ENCODE assay signal across 40 mouse cellular contexts in genomic region chr5:135721076-135721475, GRCm38 (mm10). TPM values are rescaled to one million over a fixed set of nuclear protein-coding genes. Genes with fewer than 3 reads are reported as not detected.
"Had no signal": no experiment of that assay in that cellular context is flagged by ENCODE, and none has a peak within 500 bp of the region (broad histone marks: within the 10 kb centered on the region; RNA-seq: fewer than 3 reads in every experiment).

No protein-coding gene starts in this region.

- H3K27me3 ChIP-seq: heart, embryonic 12.5 days; heart, embryonic 13.5 days; heart, embryonic 15.5 days; hindbrain, embryonic 12.5 days; hindbrain, embryonic 13.5 days; hindbrain, embryonic 15.5 days; intestine, embryonic 15.5 days; kidney, embryonic 15.5 days had no signal

- H3K4me2 ChIP-seq: heart, embryonic 11.5 days; heart, embryonic 12.5 days; heart, embryonic 13.5 days; heart, embryonic 15.5 days; hindbrain, embryonic 12.5 days; hindbrain, embryonic 13.5 days; hindbrain, embryonic 14.5 days; hindbrain, embryonic 15.5 days; intestine, embryonic 15.5 days; kidney, embryonic 15.5 days had no signal

- H3K27ac ChIP-seq: heart, embryonic 10.5 days; heart, embryonic 13.5 days; hindbrain, embryonic 10.5 days; hindbrain, embryonic 12.5 days; hindbrain, embryonic 13.5 days; hindbrain, embryonic 14.5 days; hindbrain, embryonic 15.5 days; hindbrain, postnatal 0 days; intestine, embryonic 15.5 days; kidney, embryonic 15.5 days; kidney, postnatal 0 days had no signal

- H3K4me3 ChIP-seq: heart, embryonic 10.5 days; heart, embryonic 12.5 days; heart, embryonic 13.5 days; heart, embryonic 15.5 days; hindbrain, embryonic 10.5 days; hindbrain, embryonic 12.5 days; hindbrain, embryonic 13.5 days; hindbrain, embryonic 15.5 days; intestine, embryonic 15.5 days; kidney, embryonic 15.5 days; layer of hippocampus, adult 2 months had no signal

- H3K9me3 ChIP-seq: heart, embryonic 10.5 days; heart, embryonic 12.5 days; heart, embryonic 13.5 days; heart, embryonic 15.5 days; hindbrain, embryonic 10.5 days; hindbrain, embryonic 12.5 days; hindbrain, embryonic 13.5 days; hindbrain, embryonic 15.5 days; intestine, embryonic 15.5 days; kidney, embryonic 15.5 days had no signal

- H3K9ac ChIP-seq: heart, embryonic 12.5 days; heart, embryonic 13.5 days; heart, embryonic 15.5 days; hindbrain, embryonic 12.5 days; hindbrain, embryonic 13.5 days; hindbrain, embryonic 14.5 days; hindbrain, embryonic 15.5 days; intestine, embryonic 15.5 days; kidney, embryonic 15.5 days had no signal

- DNase-seq: heart, postnatal 10 days; heart, postnatal 14 days; heart, postnatal 36 days; heart, postnatal 4 days; kidney, adult 11 months; kidney, adult 18-20 months; kidney, adult 2 months; kidney, adult 8-10 months; kidney, adult 9 months; kidney, postnatal 10 days; kidney, postnatal 14 days; kidney, postnatal 25 days; kidney, postnatal 36 days; kidney, postnatal 4 days; layer of hippocampus, adult 9-11 months; layer of hippocampus, postnatal 36 days had no signal

- ATAC-seq: hindbrain, embryonic 16.5 days; hindbrain, postnatal 0 days; inflammation-experienced regulatory T-cells, adult 6 months; intestine, embryonic 15.5 days; intestine, embryonic 16.5 days; intestine, postnatal 0 days had no signal

RNA-seq across cellular contexts. Expression of gene Styxl1, which starts 57.1 kb away (rescaled TPM):
- total RNA-seq: heart, postnatal 10 days; heart, postnatal 25 days; heart, postnatal 36 days; heart, postnatal 4 days; hematopoietic stem cell, adult 5-6 weeks; layer of hippocampus, adult 18-20 months; layer of hippocampus, adult 2 months; layer of hippocampus, postnatal 36 days; left cerebral cortex, adult 18-20 months had no signal
- polyA plus RNA-seq: heart, embryonic 12.5 days; heart, embryonic 13.5 days; hindbrain, embryonic 12.5 days; intestine, embryonic 14.5 days had no signal
